Mouse (Mus musculus) heart, postnatal 10 days (tissue): Measurements from ENCODE around the gene Erc1. TPM values are rescaled to one million over a fixed set of nuclear protein-coding genes. Genes with fewer than 3 reads are reported as not detected.

Experiments used
- DNase-seq, 2 experiments: peaks; one replicate each; pipeline ENCODE4 v3.0.0; 2021
- intact Hi-C: fragments of 180-260 bp; cut with DNase I; formaldehyde crosslinking; loops from one replicate; pipeline ENCODE4 v1.15.1; 2025
- total RNA-seq, 2 experiments: library from RNA; stranded (reverse); gene quantifications; 2 replicates each; pipeline ENCODE4 v1.2.3; 2021

Erc1 gene
- total RNA-seq, 2 experiments from 2014 or later = 38.5 to 46.4 TPM

DNA sequence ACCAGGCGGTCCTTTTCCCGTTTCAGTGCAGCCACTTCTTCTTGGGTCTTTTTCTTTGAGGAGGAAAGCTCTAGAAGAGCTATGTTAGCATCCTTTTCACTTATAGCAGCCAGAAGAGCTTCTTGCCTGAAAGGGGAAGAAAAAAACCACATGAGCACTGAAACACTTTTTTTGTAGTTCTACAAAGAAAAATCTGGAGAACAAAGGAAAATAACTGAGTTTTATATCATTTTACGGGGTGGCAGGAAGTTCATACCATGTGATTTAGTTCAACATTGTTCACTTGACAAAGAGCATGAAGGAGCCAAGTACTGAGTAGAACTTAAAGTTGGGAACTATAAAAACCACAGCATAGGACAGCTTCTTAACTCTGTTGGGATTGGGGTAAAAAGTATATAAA is 217.3 kb downstream of the Erc1 start:
- intact Hi-C loops = no loop called here
- DNase-seq = no peak

DNA sequence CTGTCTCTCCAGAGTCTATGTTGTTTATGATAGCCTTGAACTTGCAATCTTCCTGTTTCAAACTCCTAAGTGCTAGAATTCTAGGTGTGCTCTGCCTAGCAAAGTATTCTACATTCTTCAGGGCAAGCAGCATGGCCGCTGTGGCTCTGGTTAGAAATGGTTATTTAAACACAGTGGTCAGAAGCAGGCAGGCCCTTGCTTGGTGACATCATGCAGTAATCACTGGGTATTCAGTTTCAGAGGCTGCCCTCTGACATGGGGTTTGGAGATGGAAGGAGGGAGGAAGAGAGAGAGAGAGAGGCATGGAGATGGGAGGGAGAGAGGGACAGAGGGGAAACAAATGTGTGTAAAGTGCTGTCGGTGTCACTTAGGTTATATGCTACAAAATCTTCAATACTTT is 246.6 kb downstream of the Erc1 start:
- intact Hi-C loops = no loop called here
- DNase-seq = no peak

DNA sequence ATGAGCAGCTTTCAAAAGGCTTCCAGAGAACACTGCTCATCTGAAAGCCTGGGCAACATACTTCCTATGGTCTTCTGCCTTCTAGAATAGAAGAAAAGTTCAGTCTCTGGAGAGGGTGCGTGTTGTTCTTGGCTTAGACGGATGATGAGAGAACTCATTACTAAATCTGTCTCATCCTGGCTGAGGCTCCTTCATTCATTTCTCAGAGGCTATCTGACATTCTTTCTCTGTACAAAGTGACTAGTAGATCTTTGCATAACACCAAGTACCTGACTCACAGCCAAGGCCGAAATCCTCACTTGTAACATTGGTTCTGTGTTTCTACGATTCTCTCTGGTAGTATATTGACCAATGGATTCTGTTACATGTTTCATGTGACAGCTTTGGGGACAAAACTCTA is 252.5 kb downstream of the Erc1 start:
- intact Hi-C loops = no loop called here
- DNase-seq = peak; percentile 42 to 62

DNA sequence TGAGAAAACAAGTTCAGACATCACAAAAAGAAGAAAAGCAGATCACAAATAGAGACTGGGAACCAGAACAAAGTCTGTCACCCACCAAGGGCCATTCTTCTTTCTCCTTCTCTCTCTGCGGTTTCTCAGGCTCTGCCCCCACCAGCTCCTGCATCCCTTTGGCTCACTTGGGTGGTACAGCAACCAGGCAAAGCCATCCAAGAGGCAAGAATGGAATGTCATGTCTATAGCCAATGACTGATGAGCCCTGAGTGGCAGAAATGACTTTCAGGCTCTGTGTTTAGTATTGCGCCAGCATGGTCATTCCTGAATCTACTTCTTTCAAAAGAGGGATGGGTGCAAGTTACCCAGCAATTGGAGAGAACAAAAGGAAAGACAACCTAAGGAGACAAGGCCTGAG is 257.1 kb downstream of the Erc1 start:
- DNase-seq = no peak
- intact Hi-C loops = no loop called here

DNA sequence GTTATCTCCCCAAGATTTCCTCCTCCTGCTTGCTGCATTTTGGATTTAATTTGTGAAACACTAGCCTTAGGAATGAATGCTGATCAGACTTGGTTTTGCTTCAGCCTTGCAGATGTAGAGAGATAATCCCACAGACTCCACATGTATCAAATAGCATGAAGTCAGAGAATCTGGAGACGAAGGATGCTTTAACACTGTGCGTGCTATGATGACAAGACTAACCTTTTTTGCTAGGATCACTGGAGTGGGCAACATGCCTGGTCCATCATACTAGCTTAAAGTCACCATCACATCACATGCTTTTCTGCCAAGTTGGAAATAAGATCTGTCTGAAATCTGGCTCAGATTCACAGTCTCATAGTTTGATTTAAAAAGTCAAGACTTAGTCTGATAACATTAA is 260.1 kb downstream of the Erc1 start:
- intact Hi-C loops = no loop called here

DNA sequence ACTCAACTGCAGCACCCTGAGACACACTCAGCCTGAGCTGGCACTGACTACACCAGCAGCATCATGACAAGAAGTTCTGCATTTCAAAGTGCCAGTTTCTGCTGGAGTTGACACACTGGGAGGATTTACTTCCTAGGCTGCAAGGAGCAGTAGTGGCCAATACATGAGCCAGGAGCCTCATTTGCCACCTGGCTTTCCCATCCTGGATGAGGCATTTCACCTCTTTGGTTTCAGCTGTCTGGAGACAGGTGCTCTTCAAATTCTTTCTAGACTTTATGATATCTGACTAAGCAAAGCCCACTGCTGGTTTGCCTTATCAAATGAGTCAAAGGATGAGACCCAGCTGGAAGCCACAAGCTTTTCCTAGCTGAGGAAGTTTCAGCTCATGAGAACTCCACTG is 260.5 kb downstream of the Erc1 start:
- no peak for DNase-seq
- intact Hi-C loops = no loop called here

More for the DNA sequence above, 260.1 kb downstream of the Erc1 start:
- DNase-seq = no peak

DNA sequence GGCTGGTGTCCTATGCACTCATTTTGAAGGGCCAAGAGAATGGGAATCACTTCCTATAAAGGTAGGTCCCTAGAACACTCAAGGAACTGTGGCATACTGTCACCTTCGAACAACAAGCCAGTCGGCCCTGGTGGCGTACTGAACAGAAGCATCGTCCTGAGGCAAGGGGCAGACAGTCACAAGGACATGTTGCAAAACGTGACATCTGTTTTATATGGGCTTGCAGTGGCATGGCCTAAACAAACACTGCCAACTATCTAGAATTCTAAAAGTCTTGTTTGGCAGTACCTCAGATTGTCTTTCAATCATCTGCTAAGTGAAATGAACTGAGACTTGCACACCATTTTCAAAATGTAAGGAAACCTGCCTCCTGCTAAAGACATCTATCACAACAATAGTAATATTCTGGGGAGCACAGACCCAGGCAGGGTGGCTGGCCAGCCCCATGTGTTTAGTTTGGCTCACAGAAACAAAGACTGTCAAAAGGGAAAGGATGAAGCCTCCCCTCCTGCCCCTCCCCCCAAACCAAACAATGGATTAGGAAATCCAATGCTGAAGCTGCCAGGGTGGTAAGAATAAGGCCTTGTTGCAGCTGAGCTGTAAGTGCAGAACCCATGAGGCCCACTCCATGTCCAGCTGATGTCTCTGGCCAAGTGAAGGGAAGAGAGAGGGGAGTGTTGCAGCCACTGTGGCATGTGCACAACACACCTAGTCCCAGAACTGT is 262.2 kb downstream of the Erc1 start:
- intact Hi-C loops = no loop called here
- peak; percentile 51 to 58 for DNase-seq

DNA sequence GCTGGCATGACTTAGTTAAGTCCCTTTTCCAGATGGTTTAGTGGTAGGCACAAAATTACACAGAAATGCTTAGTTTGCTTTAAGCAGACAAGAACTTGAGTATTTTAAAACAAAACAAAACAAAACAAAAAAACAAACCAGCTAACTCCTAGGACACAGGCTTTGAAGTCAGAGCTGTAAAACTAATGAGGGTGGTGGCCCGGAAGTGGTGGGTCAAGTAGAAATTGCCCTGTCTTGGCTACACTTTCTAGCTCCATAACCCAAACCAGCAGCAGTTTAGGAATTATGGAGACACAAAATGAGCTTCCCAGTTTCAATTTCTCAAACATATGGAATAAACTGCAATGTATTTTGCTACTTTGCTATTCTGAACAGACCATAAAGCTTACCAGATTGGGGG is 263.9 kb downstream of the Erc1 start:
- intact Hi-C loops = no loop called here
- DNase-seq = no peak

DNA sequence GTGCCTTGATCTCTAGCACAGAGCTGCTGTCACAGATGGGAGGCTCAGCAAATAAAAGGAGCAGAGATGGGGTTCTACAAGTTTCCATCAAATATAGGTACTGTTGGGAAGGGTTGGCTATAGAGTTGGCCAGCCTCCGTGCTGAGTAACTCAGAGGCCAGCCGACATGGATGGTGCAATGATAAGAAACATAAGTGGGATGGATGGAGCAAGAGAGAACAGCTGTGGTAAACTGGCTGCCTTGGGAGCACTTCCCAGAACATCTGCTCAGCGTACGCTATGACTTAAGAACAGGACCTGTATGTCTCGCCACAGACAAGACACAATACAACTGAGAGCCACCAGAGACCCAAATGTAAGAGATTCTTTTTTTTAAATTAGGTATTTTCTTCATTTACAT is 264.8 kb downstream of the Erc1 start:
- no peak for DNase-seq
- intact Hi-C loops = no loop called here

DNA sequence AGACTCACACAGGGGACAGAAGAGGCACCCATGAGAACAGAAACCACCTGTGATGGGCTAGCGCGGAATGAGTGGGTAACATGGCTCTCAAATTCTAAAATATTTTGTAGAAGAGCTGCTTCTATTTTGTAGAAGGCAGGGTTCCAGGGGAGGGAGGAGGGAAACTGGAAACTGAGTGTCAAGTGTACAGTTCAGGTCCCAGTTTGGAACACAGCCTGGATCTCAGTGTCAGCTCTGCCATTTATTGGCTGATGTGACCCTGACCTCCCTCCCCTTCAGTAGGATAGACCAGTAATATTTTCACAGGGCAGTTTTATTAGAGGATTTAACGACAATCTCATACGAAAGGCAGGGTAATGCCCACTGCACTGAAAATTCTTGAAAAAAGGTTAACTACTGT is 271.3 kb downstream of the Erc1 start:
- DNase-seq = no peak
- intact Hi-C loops = no loop called here

DNA sequence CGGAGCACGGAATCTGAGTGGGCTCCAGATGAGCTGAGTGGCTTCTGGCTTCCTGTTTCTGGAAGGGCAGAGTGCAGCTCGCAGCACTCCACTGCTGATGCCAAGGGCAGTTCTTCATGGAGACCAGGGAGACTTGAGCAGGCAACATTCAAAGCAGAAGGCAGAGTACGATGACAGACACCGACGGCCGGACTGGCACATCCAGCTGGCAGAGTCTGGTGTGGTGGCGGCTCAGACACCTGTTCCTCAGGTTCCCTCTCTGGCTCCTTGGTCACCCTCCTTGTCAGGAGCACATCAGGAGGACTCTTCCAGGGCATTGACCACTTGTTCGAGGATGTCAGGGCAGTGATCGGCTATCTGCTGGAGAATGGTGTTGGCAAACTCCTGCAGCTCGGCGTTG is 272.6 kb downstream of the Erc1 start:
- no peak for DNase-seq
- intact Hi-C loops = no loop called here

DNA sequence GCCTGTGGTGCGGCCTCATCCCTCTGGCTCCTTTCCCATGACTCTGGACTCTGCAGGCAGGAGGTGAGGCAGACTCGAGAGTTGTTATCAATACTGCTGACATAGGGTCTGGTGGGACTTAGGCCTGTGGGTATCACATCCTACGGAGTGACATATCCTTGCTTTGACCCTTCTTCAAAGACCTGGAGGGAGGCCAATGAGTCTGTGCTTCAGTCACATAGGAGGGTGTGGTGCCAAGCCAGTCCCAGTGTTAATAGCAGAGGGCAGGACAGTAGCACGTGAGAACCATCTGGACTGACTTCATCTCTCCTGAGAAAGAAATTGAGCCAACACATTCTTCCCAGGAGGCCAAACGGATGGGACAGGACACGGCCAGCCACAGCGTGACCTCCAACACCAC is 275.7 kb downstream of the Erc1 start:
- intact Hi-C loops = no loop called here
- DNase-seq = peak; percentile 68 to 76

DNA sequence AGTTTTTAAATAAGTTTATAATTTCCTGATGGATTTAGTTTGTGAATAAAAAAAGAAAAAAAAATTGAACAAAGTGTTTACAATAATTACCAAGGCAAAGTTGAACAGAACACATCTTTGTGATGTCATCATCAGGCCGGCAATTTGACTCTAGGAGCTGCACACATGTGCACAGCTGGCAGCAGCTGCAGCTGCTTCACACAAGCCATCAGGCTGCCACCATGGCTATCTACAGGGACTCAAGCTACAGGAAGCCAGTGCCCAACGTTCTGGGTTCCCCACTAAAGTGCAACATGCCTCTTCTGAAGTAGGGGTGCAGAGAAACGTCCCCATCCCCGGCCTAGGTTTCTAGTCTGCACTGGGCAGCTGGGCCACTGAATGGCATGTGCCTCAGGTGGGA is 277.2 kb downstream of the Erc1 start:
- intact Hi-C loops = no loop called here

DNA sequence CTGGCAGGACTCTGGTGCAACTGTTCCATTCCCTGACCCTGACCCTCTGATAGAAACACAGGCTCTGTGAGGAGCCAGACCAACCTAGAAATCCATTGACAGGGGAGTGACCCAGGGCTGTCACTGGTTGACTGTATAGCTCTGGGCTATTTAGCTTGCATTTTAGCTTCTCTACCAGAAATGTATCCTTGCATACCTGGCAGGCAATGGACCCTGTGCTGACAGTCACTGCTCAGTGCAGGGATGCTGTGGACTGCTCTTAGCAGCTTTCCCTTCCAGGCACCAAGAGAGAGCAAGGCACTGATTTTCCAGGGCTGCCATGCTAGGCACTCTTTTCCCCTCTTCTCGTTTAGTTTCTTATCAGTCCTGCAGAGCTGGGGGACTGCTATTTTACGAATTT is 279.6 kb downstream of the Erc1 start:
- no peak for DNase-seq
- intact Hi-C loops = no loop called here

More for the DNA sequence above, 277.2 kb downstream of the Erc1 start:
- DNase-seq = no peak

DNA sequence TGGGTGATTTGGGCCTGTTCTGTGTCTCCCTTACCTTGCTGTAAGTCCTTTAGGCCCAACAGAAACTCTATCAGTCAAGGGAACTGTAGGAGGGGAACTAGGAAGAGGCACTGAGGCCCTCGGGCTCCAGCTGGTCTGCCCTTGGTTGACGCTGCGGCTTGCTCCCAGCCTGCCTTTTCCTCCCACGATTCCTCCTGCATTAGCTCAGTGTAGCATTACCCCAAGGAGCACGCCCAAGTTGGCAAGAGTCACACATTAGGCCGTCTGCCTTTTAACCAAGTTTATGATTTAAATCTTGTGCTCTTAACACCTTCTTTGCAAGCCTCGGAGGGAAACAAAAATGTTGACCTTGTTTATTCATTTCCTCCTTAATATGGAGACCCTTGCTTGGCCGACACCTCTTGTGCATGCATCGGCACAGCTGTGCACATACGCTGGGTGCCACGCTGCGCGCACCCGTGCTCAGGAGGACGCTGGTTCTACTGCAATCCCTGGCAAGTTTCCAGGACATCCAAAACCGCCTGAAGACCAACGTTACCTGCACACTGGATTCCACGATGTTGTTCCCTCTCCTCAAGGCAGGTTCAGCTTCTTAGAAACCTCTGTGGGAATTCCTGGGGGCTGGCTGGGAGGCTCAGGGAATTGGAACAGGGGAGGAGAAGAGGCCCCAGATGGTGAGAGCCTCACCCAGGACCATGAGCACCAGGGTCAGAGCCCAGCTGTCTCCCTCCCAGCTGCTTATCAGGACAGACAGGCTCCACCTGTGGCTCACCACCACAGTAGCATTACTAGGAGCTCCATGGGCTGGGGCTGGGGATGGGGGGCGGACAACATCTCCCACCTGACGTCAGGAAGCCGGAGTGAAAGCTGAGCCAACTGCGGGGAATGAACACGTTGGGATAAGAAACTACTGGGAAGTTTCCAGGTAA is 282.3 kb downstream of the Erc1 start:
- intact Hi-C loops = no loop called here
- peak; percentile 45 to 59 for DNase-seq

DNA sequence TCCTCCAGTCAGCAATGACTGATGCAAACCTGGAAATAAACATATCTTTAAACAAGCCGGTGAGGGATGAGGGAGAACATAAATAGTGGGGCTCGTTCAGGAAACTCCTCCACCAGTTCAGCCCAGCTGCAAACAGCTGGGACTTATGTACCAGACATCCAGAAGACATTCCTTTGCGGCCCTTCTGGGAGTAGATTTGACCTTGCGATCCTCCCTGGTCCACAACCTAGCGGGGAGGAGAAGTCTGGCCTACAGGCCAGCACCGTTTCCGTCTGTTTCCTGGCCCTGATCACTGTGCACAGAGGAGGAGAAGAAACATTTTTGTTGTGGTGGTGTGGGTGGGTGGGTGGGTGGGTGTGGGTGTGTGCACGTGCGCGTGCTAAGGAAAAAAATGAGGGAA is 285.4 kb downstream of the Erc1 start:
- peak in 1 of 2 experiments; percentile 41 for DNase-seq
- intact Hi-C loops = no loop called here

DNA sequence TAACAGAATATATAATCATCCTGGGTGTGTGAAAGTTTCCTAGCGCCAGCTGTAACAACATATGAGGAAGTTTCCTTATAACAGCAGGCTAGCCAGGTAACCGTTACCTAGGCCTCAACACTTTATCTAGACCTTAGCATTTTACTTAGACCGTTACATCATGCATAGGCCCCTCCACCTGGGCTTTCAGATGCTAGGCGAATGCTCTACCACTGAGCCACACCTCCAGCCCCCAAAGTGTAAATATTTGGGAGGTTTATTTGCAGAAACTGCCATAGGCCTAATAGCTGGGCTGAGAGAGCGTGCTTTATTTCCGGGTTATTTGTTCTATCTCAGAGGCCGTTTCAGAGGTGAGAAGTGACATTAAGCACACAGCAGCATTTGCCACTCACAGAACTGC is 289.1 kb downstream of the Erc1 start:
- intact Hi-C loops = no loop called here
- no peak for DNase-seq

DNA sequence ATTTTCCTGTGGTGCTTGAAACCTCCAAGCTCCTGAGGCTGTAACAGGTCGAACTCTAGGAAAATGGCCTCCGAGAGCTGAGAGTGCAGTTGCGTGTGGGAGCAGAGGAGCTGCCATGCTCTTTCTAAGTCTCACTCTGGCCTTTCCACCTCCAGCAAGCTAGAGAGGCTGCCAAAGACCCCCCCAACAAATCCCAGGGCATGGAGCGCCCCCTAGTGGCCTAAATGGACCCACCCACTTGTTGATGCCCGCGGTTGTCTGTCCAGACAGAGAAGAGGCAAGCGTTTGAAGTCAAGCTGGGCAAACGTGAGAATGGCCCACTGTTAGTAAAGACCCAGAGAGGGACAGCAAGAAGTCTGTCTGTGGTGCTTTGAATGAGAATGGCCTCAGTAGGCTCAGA is 293.5 kb downstream of the Erc1 start:
- DNase-seq = no peak
- intact Hi-C loops = no loop called here

DNA sequence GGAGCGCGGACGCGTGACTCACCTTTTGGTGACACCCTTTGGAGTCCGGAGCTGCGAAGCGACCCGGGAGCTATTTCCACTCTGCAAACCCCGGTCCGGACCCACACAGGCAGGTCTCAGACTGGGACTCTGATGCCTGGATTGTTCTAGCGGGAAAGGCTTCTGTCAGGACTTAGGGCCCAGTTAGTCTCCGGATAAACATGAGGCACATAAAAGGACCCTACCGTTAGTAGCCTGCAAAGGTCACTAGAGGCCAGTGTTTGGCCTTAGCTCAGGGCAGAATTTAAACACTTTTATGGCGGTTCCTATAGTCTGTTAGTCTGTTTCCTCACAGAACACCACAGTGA is 303.5 kb downstream of the Erc1 start:
- DNase-seq = peak in 1 of 2 experiments; percentile 40
- intact Hi-C loops = loop anchor here (5.0 kb wide), 3 partner anchors 52 to 168 kb away; no protein-coding TSS in a partner anchor

DNA sequence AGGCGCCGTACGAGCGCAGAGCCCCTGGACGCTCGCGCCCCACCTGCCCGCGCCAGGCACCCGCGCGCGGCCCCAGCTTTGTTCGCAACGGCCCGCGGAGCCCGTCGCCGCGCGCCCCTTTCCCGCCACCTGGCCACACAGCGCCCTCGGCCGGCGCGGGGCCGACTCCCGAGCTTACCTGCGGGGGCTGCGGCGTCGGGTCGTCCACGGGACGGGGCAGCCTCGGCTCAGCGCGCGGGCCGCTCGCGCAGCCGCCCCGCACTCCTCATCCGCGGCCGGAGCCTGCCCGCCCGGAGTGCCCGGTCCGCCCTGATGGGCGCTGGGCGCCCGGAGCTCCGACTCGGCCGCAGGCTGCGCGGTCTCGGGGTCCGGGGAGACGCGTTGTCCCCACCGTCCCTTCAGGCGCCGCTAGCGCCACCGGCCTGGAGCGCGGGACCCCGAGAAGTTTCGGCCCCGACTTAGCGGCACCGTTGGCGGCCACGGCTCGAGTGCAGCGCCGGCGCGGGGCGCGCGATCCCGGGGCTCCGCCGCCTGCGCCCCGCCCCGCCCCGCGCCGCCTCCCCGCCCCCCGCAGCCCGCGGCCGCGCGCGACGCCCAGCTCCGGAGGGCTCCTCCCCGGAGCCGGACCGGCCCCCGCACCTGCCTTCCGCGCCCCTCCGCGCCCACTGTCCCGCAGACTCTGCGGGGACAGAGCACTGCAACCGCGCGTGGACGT is 304.0 kb downstream of the Erc1 start, which contains the start of gene Wnt5b:
Gene Wnt5b (minus strand): TSS at position 545 of the 715 bp plus-strand sequence.
- intact Hi-C loops = loop anchor here (5.0 kb wide), 3 partner anchors 52 to 168 kb away; no protein-coding TSS in a partner anchor
- DNase-seq = peak; percentile 48

DNA sequence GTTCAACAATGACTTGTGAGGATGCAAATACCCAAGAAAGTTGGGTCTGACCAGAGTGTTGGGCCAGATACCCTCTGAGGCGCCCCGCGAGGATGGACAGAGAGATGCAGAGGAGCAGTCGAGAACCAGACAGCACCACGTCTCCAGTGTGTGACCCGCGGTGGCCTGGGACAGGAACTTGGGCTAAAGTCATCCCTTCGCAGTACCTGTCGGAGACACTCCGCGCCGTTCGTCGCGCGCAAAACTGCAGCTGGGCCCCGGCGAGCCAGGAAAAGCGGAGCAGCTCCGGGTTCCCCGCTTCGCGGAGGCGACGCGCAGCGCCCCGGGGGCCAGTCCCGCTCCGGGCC is 304.5 kb downstream of the Erc1 start:
- peak; percentile 32 to 51 for DNase-seq
- intact Hi-C loops = loop anchor here (5.0 kb wide), 3 partner anchors 51 to 169 kb away; no protein-coding TSS in a partner anchor
